Mouse (Mus musculus) small intestine, adult 2 months (tissue): ENCODE results near the gene Mpzl1.

Source experiments
- CTCF ChIP-seq: fragments of 200-500 bp; IDR thresholded peaks from 2 replicates; pipeline ENCODE4 v1.5.1; 2012; ENCODE audit warnings: low read depth, mild to moderate bottlenecking, control low read depth, inconsistent platforms, low read length, moderate library complexity, mixed read lengths; ENCODE audit not compliant: insufficient replicate concordance, insufficient read length; ENCODE audit errors: extremely low read depth
- POLR2A ChIP-seq: fragments of 200-500 bp; IDR thresholded peaks from 2 replicates; pipeline ENCODE4 v1.6.1; 2012; ENCODE audit warnings: low read depth, mild to moderate bottlenecking, control low read depth, inconsistent platforms, low read length, moderate library complexity

DNA sequence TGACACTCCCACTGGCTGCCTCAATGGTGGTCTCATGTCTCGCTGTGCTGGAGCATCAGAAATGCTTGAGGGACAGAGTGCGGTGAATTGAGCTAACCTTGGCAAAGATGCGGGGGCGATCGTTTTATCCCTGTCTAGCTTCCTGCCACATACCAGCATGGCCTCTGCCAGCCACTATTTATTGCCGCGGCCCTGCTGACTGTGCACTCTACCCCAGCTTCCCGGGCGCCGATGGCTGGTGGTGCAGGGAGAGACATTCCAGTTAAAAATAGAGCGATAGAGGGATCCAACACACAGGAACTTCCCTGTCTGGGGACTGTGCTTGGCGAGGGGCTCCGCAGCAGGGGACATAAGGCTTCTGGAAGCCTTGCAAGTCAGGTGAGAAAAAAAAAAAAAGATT is 33.0 kb upstream of the Mpzl1 start:
- TF ChIP-seq CTCF (no peak), POLR2A (no peak)
